Mouse (Mus musculus): ENCODE results near the gene Tmem214.

DNA sequence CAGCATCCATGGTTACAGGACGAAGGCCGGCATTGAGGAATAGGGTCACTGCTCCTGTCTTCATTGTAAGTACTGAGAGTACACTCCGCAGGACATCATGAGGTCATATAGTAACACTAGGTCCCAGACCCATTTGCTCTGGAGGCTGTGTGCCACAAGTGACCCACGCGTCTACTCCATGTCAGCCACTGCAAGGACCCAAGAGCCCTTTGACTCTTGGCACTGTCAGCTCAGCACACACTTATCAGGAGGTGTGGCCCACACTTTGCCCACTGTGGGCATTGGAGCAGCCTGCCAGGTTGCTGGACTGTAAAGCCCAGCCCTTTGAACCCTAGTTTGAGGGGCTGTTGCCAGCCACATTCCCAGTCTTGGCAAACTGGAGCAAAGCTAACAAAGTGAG lies 57.4 kb downstream of the Tmem214 start:
- TF ChIP-seq POLR2A (IDR thresholded peaks at IDR 0.05; ENCODE audit: low read depth, low read length), result no peak
- no peak for TF ChIP-seq CTCF (conservative IDR thresholded peaks at IDR 0.05; ENCODE audit: insufficient read depth, insufficient read length, low read depth, low read length)
